Mouse (Mus musculus) G1E (cell line): ENCODE data around the gene Slc37a1. TPM values are rescaled to one million over a fixed set of nuclear protein-coding genes. Genes with fewer than 3 reads are reported as not detected.

ENCODE experiments used
- ATAC-seq: 2 replicates; pipeline ENCODE4 v1.8.0; 2016; ENCODE audit warnings: mild to moderate bottlenecking; ENCODE audit not compliant: insufficient number of reproducible peaks, poor library complexity, low FRiP score, severe bottlenecking; ENCODE audit errors: extremely low read depth
- DNase-seq: peaks from one replicate; pipeline ENCODE4 v3.0.0; 2012; ENCODE audit warnings: low spot score
- H3K27me3 ChIP-seq: 2 replicates; pipeline ENCODE4 v1.6.1; 2012; ENCODE audit warnings: mild to moderate bottlenecking, low read length, inconsistent platforms; ENCODE audit not compliant: insufficient read depth
- H3K36me3 ChIP-seq: replicated peaks from 2 replicates; pipeline ENCODE3; 2012; ENCODE audit warnings: mild to moderate bottlenecking, inconsistent platforms
- H3K4me1 ChIP-seq: 2 replicates; pipeline ENCODE4 v1.6.1; 2012; ENCODE audit warnings: low read depth, low read length, inconsistent platforms, mixed read lengths; ENCODE audit not compliant: insufficient read depth
- H3K4me3 ChIP-seq: 2 replicates; pipeline ENCODE4 v1.5.1; 2012; ENCODE audit warnings: low read depth, mild to moderate bottlenecking, inconsistent platforms, low read length, moderate library complexity, mixed read lengths
- H3K9me3 ChIP-seq: replicated peaks from 2 replicates; pipeline ENCODE4 v1.6.1; 2012; ENCODE audit warnings: inconsistent platforms
- CTCF ChIP-seq: IDR thresholded peaks from 2 replicates; pipeline ENCODE4 v1.5.1; 2012; ENCODE audit warnings: low read depth, low read length, inconsistent platforms, mixed read lengths
- GATA1 ChIP-seq: IDR thresholded peaks from 2 replicates; pipeline ENCODE4 v1.6.1; 2012; ENCODE audit warnings: borderline replicate concordance, low read length, inconsistent platforms, mixed read lengths
- GATA2 ChIP-seq: IDR thresholded peaks from 2 replicates; pipeline ENCODE4 v1.6.1; 2012; ENCODE audit warnings: low read depth, low read length, inconsistent platforms, borderline replicate concordance
- POLR2AphosphoS5 ChIP-seq: IDR thresholded peaks from 2 replicates; pipeline ENCODE4 v1.6.1; 2012; ENCODE audit warnings: low read depth, low read length, inconsistent platforms; ENCODE audit not compliant: insufficient replicate concordance
- TAL1 ChIP-seq: conservative IDR thresholded peaks from 2 replicates; pipeline ENCODE4 v1.6.1; 2012; ENCODE audit warnings: low read depth, low read length, inconsistent platforms, mixed read lengths
- polyA plus RNA-seq: library from polyadenylated mRNA; stranded (reverse); fragments of >175 nt; gene quantifications from 2 replicates; pipeline ENCODE4 v1.2.3, GENCODE M21; 2012
- total RNA-seq, 2 experiments: library from RNA; stranded (forward) in 1 of 2; stranded (reverse) in 1 of 2; fragments of 200-1000 nt in 1 of 2; fragments of >200 nt in 1 of 2; fragmentation: Nextera tagmentation in 1 of 2; gene quantifications; 2 replicates each; pipeline ENCODE4 v1.2.3; 2014 to 2017

The Slc37a1 gene
- total and polyA plus RNA-seq, 3 experiments = 0.38 TPM; not detected in 2

GRCm38 (mm10) chr17:31312648-31313047, 26.1 kb downstream of the Slc37a1 start:
- ATAC-seq = no peak
- TF ChIP-seq TAL1 = no peak
- no peak for TF ChIP-seq CTCF
- TF ChIP-seq POLR2AphosphoS5 = no peak
- no peak for TF ChIP-seq GATA2
- TF ChIP-seq GATA1 = no peak
- H3K36me3 ChIP-seq = no peaks in the 10 kb centered on the region

GRCm38 (mm10) chr17:31315046-31315792, 28.6 kb downstream of the Slc37a1 start:
- TF ChIP-seq POLR2AphosphoS5 = no peak
- TF ChIP-seq GATA2 = no peak
- no peak for TF ChIP-seq GATA1
- TF ChIP-seq CTCF = no peak
- no peak for TF ChIP-seq TAL1
- H3K27me3 ChIP-seq = no peaks in the 10 kb centered on the region
- ATAC-seq (no peak), DNase-seq (no peak)
- H3K4me3 ChIP-seq = no peak overlapping the region
- no peaks in the 10 kb centered on the region for H3K36me3 ChIP-seq
- no peaks in the 10 kb centered on the region for H3K4me1 ChIP-seq
- peaks cover 70% of the 10 kb centered on the region for H3K9me3 ChIP-seq

More at GRCm38 (mm10) chr17:31312648-31313047, 26.1 kb downstream of the Slc37a1 start:
- Histone ChIP-seq H3K9me3 (peaks cover 71% of the 10 kb centered on the region), H3K4me1 (no peaks in the 10 kb centered on the region), H3K4me3 (no peak overlapping the region), H3K27me3 (no peaks in the 10 kb centered on the region)
- no peak for DNase-seq

GRCm38 (mm10) chr17:31315993-31316392, 29.4 kb downstream of the Slc37a1 start:
- no peak for TF ChIP-seq CTCF
- no peak for TF ChIP-seq GATA2
- TF ChIP-seq GATA1 = no peak
- no peak for TF ChIP-seq POLR2AphosphoS5
- TF ChIP-seq TAL1 = no peak
- Histone ChIP-seq H3K4me1 (no peaks in the 10 kb centered on the region), H3K9me3 (peaks cover 70% of the 10 kb centered on the region)

GRCm38 (mm10) chr17:31316998-31317397, 30.4 kb downstream of the Slc37a1 start:
- Histone ChIP-seq H3K27me3 (no peaks in the 10 kb centered on the region), H3K4me1 (no peaks in the 10 kb centered on the region)
- ATAC-seq = no peak

More at GRCm38 (mm10) chr17:31315993-31316392, 29.4 kb downstream of the Slc37a1 start:
- Histone ChIP-seq H3K4me3 (no peak overlapping the region), H3K36me3 (no peaks in the 10 kb centered on the region), H3K27me3 (no peaks in the 10 kb centered on the region)
- ATAC-seq (no peak), DNase-seq (no peak)

GRCm38 (mm10) chr17:31317521-31318272, 31.1 kb downstream of the Slc37a1 start:
- H3K4me3 ChIP-seq = no peak overlapping the region
- DNase-seq (no peak), ATAC-seq (no peak)

More at GRCm38 (mm10) chr17:31316998-31317397, 30.4 kb downstream of the Slc37a1 start:
- TF ChIP-seq TAL1 (no peak), CTCF (no peak), POLR2AphosphoS5 (no peak)
- Histone ChIP-seq H3K36me3 (no peaks in the 10 kb centered on the region), H3K4me3 (no peak overlapping the region), H3K9me3 (peaks cover 72% of the 10 kb centered on the region)
- no peak for DNase-seq

GRCm38 (mm10) chr17:31318906-31319767, 32.5 kb downstream of the Slc37a1 start:
- Histone ChIP-seq H3K4me3 (no peak overlapping the region), H3K36me3 (no peaks in the 10 kb centered on the region), H3K27me3 (no peaks in the 10 kb centered on the region), H3K4me1 (no peaks in the 10 kb centered on the region), H3K9me3 (peaks cover 73% of the 10 kb centered on the region)
- TF ChIP-seq POLR2AphosphoS5 = no peak
- TF ChIP-seq GATA1 = no peak
- no peak for TF ChIP-seq TAL1
- DNase-seq (no peak), ATAC-seq (no peak)

More at GRCm38 (mm10) chr17:31317521-31318272, 31.1 kb downstream of the Slc37a1 start:
- Histone ChIP-seq H3K36me3 (no peaks in the 10 kb centered on the region), H3K4me1 (no peaks in the 10 kb centered on the region), H3K27me3 (no peaks in the 10 kb centered on the region), H3K9me3 (peaks cover 74% of the 10 kb centered on the region)
- no peak for TF ChIP-seq GATA1
- TF ChIP-seq CTCF = no peak
